Mouse (Mus musculus): ENCODE data around the gene Lrrtm3. TPM values are rescaled to one million over a fixed set of nuclear protein-coding genes. Genes with fewer than 3 reads are reported as not detected.

Gene Lrrtm3
- polyA plus RNA-seq, 1 experiment, result 0.25 TPM

- Histone ChIP-seq H3K27me3 (ENCODE audit: control insufficient read depth, insufficient read depth, low read length) (no peaks in the 10 kb centered on the region), H3K4me1 (ENCODE audit: control insufficient read depth, insufficient read depth, insufficient read length, low read length) (no peaks in the 10 kb centered on the region), H3K27ac (ENCODE audit: insufficient read depth, low read depth, low read length) (no peak overlapping the region), H3K36me3 (ENCODE audit: control insufficient read depth, insufficient read depth, low read length) (no peaks in the 10 kb centered on the region), H3K4me3 (ENCODE audit: low read depth, low read length) (no peak overlapping the region)
- TF ChIP-seq CTCF (IDR thresholded peaks at IDR 0.05; ENCODE audit: extremely low read depth, insufficient read length, insufficient replicate concordance, low read depth, low read length) (no peak), POLR2A (IDR thresholded peaks at IDR 0.05; ENCODE audit: low read depth, low read length) (no peak)
These were observed 181.2 kb downstream of the Lrrtm3 start for GRCm38 (mm10) chr10:63908878-63909277.

DNA sequence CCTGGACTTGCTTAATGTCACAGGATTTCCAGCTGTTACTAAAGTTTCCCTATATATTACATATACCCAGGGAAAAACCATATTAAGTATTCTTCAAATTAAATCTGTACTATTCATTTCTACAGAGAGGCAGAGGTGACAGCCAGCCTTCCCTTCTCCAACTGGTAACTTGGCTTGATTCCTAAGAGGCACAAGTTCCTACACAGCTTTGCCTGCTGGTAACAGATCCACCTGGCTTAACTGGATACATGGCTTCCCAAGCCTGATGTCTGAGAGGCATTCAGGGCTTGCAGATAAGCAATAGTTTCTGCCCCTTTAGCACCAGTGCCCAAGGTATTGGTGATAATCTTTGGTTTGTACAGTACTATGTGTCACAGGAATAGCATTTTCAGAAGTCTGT lies 190.2 kb downstream of the Lrrtm3 start:
- no peak overlapping the region for H3K4me3 ChIP-seq (ENCODE audit: low read depth, low read length)
- no peak for TF ChIP-seq POLR2A (IDR thresholded peaks at IDR 0.05; ENCODE audit: low read depth, low read length)
- no peak for TF ChIP-seq CTCF (IDR thresholded peaks at IDR 0.05; ENCODE audit: extremely low read depth, insufficient read length, insufficient replicate concordance, low read depth, low read length)
- H3K36me3 ChIP-seq (ENCODE audit: control insufficient read depth, insufficient read depth, low read length), result no peaks in the 10 kb centered on the region
- H3K27me3 ChIP-seq (ENCODE audit: control insufficient read depth, insufficient read depth, low read length), result no peaks in the 10 kb centered on the region
- no peaks in the 10 kb centered on the region for H3K4me1 ChIP-seq (ENCODE audit: control insufficient read depth, insufficient read depth, insufficient read length, low read length)
- no peak overlapping the region for H3K27ac ChIP-seq (ENCODE audit: insufficient read depth, low read depth, low read length)

- no peak for TF ChIP-seq POLR2A (IDR thresholded peaks at IDR 0.05; ENCODE audit: low read depth, low read length)
- TF ChIP-seq CTCF (IDR thresholded peaks at IDR 0.05; ENCODE audit: extremely low read depth, insufficient read length, insufficient replicate concordance, low read depth, low read length), result no peak
- no peaks in the 10 kb centered on the region for H3K36me3 ChIP-seq (ENCODE audit: control insufficient read depth, insufficient read depth, low read length)
- H3K4me3 ChIP-seq (ENCODE audit: low read depth, low read length), result no peak overlapping the region
- no peaks in the 10 kb centered on the region for H3K27me3 ChIP-seq (ENCODE audit: control insufficient read depth, insufficient read depth, low read length)
- no peaks in the 10 kb centered on the region for H3K4me1 ChIP-seq (ENCODE audit: control insufficient read depth, insufficient read depth, insufficient read length, low read length)
- no peak overlapping the region for H3K27ac ChIP-seq (ENCODE audit: insufficient read depth, low read depth, low read length)
- 90% methylated on average over 5 of the region's 5 CpGs for WGBS
These were observed 195.5 kb downstream of the Lrrtm3 start for GRCm38 (mm10) chr10:63894612-63895011.

DNA sequence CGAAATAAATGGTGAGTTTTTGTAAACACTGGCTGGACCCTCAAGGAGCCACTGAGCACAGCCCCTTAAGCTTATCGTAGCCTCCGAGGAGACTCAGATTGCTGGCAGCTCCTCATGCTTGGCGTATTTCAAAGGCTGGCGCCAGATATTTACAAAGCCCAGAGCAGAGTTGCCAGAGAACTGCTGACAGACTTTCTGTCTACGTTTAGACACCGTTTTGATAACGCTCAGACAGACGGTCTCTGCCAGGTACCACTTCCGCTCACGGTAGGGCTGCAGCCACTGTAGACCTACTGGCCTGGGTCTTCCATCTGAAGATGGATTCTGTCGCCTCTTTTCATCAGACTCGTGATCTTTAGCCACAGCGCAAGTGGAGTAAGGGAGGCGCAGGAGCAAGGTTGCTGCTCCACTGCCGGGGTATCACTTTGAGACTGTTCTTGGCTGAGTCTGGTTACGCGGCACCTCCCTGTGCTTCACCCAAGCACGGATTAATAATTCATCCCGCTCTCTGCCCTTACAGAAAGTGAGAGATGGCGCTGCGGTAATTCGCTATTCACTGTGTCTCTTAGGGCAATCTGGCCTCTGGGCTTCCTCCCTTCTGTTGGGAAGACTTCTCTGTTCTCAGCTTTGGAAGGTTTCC lies 203.5 kb downstream of the Lrrtm3 start:
- no peaks in the 10 kb centered on the region for H3K4me1 ChIP-seq (ENCODE audit: control insufficient read depth, insufficient read depth, insufficient read length, low read length)
- H3K36me3 ChIP-seq (ENCODE audit: control insufficient read depth, insufficient read depth, low read length), result no peaks in the 10 kb centered on the region
- no peaks in the 10 kb centered on the region for H3K27me3 ChIP-seq (ENCODE audit: control insufficient read depth, insufficient read depth, low read length)
- TF ChIP-seq CTCF (IDR thresholded peaks at IDR 0.05; ENCODE audit: extremely low read depth, insufficient read length, insufficient replicate concordance, low read depth, low read length), result no peak
- TF ChIP-seq POLR2A (IDR thresholded peaks at IDR 0.05; ENCODE audit: low read depth, low read length), result no peak
- no peak overlapping the region for H3K4me3 ChIP-seq (ENCODE audit: low read depth, low read length)
- WGBS, result 71% methylated on average over 23 of the region's 23 CpGs
- H3K27ac ChIP-seq (ENCODE audit: insufficient read depth, low read depth, low read length), result no peak overlapping the region

GRCm38 (mm10) chr10:63880462-63880903 lies 209.6 kb downstream of the Lrrtm3 start:
- H3K27me3 ChIP-seq (ENCODE audit: control insufficient read depth, insufficient read depth, low read length), result no peaks in the 10 kb centered on the region
- H3K4me1 ChIP-seq (ENCODE audit: control insufficient read depth, insufficient read depth, insufficient read length, low read length), result no peaks in the 10 kb centered on the region
- 82% methylated on average over 5 of the region's 5 CpGs for WGBS
- H3K4me3 ChIP-seq (ENCODE audit: low read depth, low read length), result no peak overlapping the region
- no peaks in the 10 kb centered on the region for H3K36me3 ChIP-seq (ENCODE audit: control insufficient read depth, insufficient read depth, low read length)
- no peak overlapping the region for H3K27ac ChIP-seq (ENCODE audit: insufficient read depth, low read depth, low read length)
- no peak for TF ChIP-seq POLR2A (IDR thresholded peaks at IDR 0.05; ENCODE audit: low read depth, low read length)
- TF ChIP-seq CTCF (IDR thresholded peaks at IDR 0.05; ENCODE audit: extremely low read depth, insufficient read length, insufficient replicate concordance, low read depth, low read length), result no peak

Other genes with a start within 250 kb of the Lrrtm3 start
- not detected in 2 replicates for gene Gm10118, start 162.8 kb downstream of the Lrrtm3 start, polyA plus RNA-seq (2012; rRNA removed)